Comparison of ENCODE assay signal across 8 mouse cellular contexts in genomic region chr11:97025721-97026344, GRCm38 (mm10). TPM values are rescaled to one million over a fixed set of nuclear protein-coding genes. Genes with fewer than 3 reads are reported as not detected.
DNase-seq lines count a peak whose midpoint lies in the region; ATAC-seq and TF ChIP-seq lines count a peak whose summit lies in the region.

No protein-coding gene starts in this region.

- no peak for TF ChIP-seq POLR2A in olfactory bulb, adult 2 months (IDR thresholded peaks at IDR 0.05; ENCODE audit: insufficient read depth, low read depth, low read length)

- no peaks in the 10 kb centered on the region for H3K36me3 ChIP-seq in G1E (replicated peaks)
- H3K36me3 ChIP-seq in forebrain, embryonic 16.5 days (ENCODE audit: control insufficient read depth, insufficient read depth) = no peaks in the 10 kb centered on the region
- no peaks in the 10 kb centered on the region for H3K36me3 ChIP-seq in lung, embryonic 15.5 days

- peak overlapping the region; percentile 39 for H3K9ac ChIP-seq in forebrain, embryonic 16.5 days (replicated peaks; ENCODE audit: low read depth, low read length)
- peak overlapping the region; percentile 42 for H3K9ac ChIP-seq in lung, embryonic 15.5 days

- no peak; the same call in 1 of the 2 replicates for ATAC-seq in G1E (ENCODE audit: extremely low read depth, insufficient number of reproducible peaks, low FRiP score, poor library complexity, severe bottlenecking)
- peak; percentile 37; the same call in 1 of the 2 replicates for ATAC-seq in forebrain, embryonic 16.5 days
- peak; percentile 60; the same call in 1 of the 2 replicates for ATAC-seq in lung, embryonic 15.5 days (ENCODE audit: borderline replicate concordance, extremely low read depth, low FRiP score, low TSS enrichment)

- peak overlapping the region; percentile 38 for H3K4me2 ChIP-seq in forebrain, embryonic 16.5 days (ENCODE audit: low read length)
- peak overlapping the region; percentile 50 for H3K4me2 ChIP-seq in lung, embryonic 15.5 days

- peak; percentile 96 for TF ChIP-seq CTCF in G1E (IDR thresholded peaks at IDR 0.05; ENCODE audit: low read depth, low read length)
- TF ChIP-seq CTCF in layer of hippocampus, adult 2 months (conservative IDR thresholded peaks at IDR 0.05) = peak; percentile 98
- peak; percentile 94 for TF ChIP-seq CTCF in olfactory bulb, adult 2 months (IDR thresholded peaks at IDR 0.05; ENCODE audit: insufficient read depth, low read depth, low read length)

- H3K9me3 ChIP-seq in G1E (replicated peaks) = no peaks in the 10 kb centered on the region
- H3K9me3 ChIP-seq in forebrain, embryonic 16.5 days (ENCODE audit: control insufficient read depth, low read length) = no peaks in the 10 kb centered on the region
- H3K9me3 ChIP-seq in lung, embryonic 15.5 days = no peaks in the 10 kb centered on the region

- peaks cover 53% of the 10 kb centered on the region for H3K27me3 ChIP-seq in G1E (ENCODE audit: insufficient read depth, low read length)
- peaks cover 40% of the 10 kb centered on the region for H3K27me3 ChIP-seq in forebrain, embryonic 16.5 days (replicated peaks; ENCODE audit: control insufficient read depth, insufficient read depth, low read length)
- H3K27me3 ChIP-seq in lung, embryonic 15.5 days = peaks cover 40% of the 10 kb centered on the region

- DNase-seq in G1E (ENCODE audit: low spot score) = peak; percentile 75
- DNase-seq in cerebellum, adult 18-20 months = peak; percentile 88 to 89
- DNase-seq in heart, postnatal 4 days = peak; percentile 93
- DNase-seq in layer of hippocampus, adult 2 months (ENCODE audit: low spot score in 2 of 2) = peak; percentile 82 to 88
- DNase-seq in thymus, postnatal 0 days (ENCODE audit: low spot score) = peak; percentile 94

- H3K27ac ChIP-seq in forebrain, embryonic 16.5 days (ENCODE audit: low read length) = no peak overlapping the region
- H3K27ac ChIP-seq in layer of hippocampus, adult 2 months = peak overlapping the region; percentile 15; the same call in 1 of the 2 replicates
- peak overlapping the region; percentile 82 for H3K27ac ChIP-seq in lung, embryonic 15.5 days
- H3K27ac ChIP-seq in olfactory bulb, adult 2 months (ENCODE audit: insufficient read depth, low read depth, low read length) = no peak overlapping the region

- H3K4me1 ChIP-seq in G1E (ENCODE audit: insufficient read depth, low read depth, low read length) = peaks cover 48% of the 10 kb centered on the region
- H3K4me1 ChIP-seq in forebrain, embryonic 16.5 days (replicated peaks; ENCODE audit: control insufficient read depth, insufficient read depth, low read length) = peaks cover 23% of the 10 kb centered on the region
- H3K4me1 ChIP-seq in lung, embryonic 15.5 days = peaks cover 34% of the 10 kb centered on the region
- peaks cover 25% of the 10 kb centered on the region for H3K4me1 ChIP-seq in olfactory bulb, adult 2 months (ENCODE audit: control insufficient read depth, insufficient read depth, low read length)

- H3K4me3 ChIP-seq in G1E (ENCODE audit: low read depth, low read length) = peak overlapping the region; percentile 69
- peak overlapping the region; percentile 20 for H3K4me3 ChIP-seq in forebrain, embryonic 16.5 days (replicated peaks; ENCODE audit: low read length)
- H3K4me3 ChIP-seq in layer of hippocampus, adult 2 months = peak overlapping the region; percentile 42
- H3K4me3 ChIP-seq in lung, embryonic 15.5 days = peak overlapping the region; percentile 27
- H3K4me3 ChIP-seq in olfactory bulb, adult 2 months (ENCODE audit: insufficient read depth, low read depth, low read length) = peak overlapping the region; percentile 9; the same call in 1 of the 2 replicates

- WGBS in forebrain, embryonic 16.5 days = 3% methylated on average over 17 of the region's 17 CpGs
- WGBS in lung, embryonic 15.5 days = 5% methylated on average over 17 of the region's 17 CpGs
- 7% methylated on average over 17 of the region's 17 CpGs for WGBS in olfactory bulb, adult 2 months

RNA-seq across cellular contexts. Expression of gene Scrn2, which starts 3.9 kb away (rescaled TPM):
- total RNA-seq in G1E (2014; fragmentation: Nextera tagmentation) (1.2 and 5.3 TPM in 2 replicates), G1E (2017) (9.6 and 10.5 TPM in 2 replicates)
- 12.7 and 14.5 TPM in 2 replicates for polyA plus RNA-seq in G1E (2012)
- polyA plus RNA-seq in forebrain, embryonic 16.5 days (2015; fragmentation: Nextera tagmentation; extraction: Ambion mirVana) = 14.4 and 16.2 TPM in 2 replicates
- total RNA-seq in heart, postnatal 4 days (2021) = 10 to 100 TPM; 12.1 to 15.3 TPM
- 1 to 10 TPM; 4.9 to 5.5 TPM for total RNA-seq in layer of hippocampus, adult 2 months (2021)
- polyA plus RNA-seq in lung, embryonic 15.5 days (2015; fragmentation: Nextera tagmentation; extraction: Ambion mirVana) = 31.2 and 31.9 TPM in 2 replicates
- not detected in 2 replicates for polyA plus RNA-seq in olfactory bulb, adult 2 months (2012; ENCODE audit: insufficient read depth, insufficient read length, low replicate concordance, missing spikeins)
- polyA plus RNA-seq in thymus, postnatal 0 days (2015; fragmentation: Nextera tagmentation; extraction: Ambion mirVana) = 23.1 and 25.8 TPM in 2 replicates

RNA-seq across cellular contexts. Expression of gene Sp6, which starts 12.6 kb away (rescaled TPM):
- not detected in 2 replicates for total RNA-seq in G1E (2014; fragmentation: Nextera tagmentation)
- 0.05 and 0.12 TPM in 2 replicates for total RNA-seq in G1E (2017)
- polyA plus RNA-seq in G1E (2012) = 0.01 TPM in 1 of 2 replicates, not detected in the other
- 0.29 and 0.68 TPM in 2 replicates for polyA plus RNA-seq in forebrain, embryonic 16.5 days (2015; fragmentation: Nextera tagmentation; extraction: Ambion mirVana)
- total RNA-seq in heart, postnatal 4 days (2021) = not detected
- total RNA-seq in layer of hippocampus, adult 2 months (2021) = 1 to 10 TPM in 1 of 2 experiments, under 1 TPM in 1; 0.79 to 1.2 TPM
- 0.72 and 0.98 TPM in 2 replicates for polyA plus RNA-seq in lung, embryonic 15.5 days (2015; fragmentation: Nextera tagmentation; extraction: Ambion mirVana)
- not detected in 2 replicates for polyA plus RNA-seq in olfactory bulb, adult 2 months (2012; ENCODE audit: insufficient read depth, insufficient read length, low replicate concordance, missing spikeins)
- polyA plus RNA-seq in thymus, postnatal 0 days (2015; fragmentation: Nextera tagmentation; extraction: Ambion mirVana) = 1.7 TPM in 2 replicates

RNA-seq across cellular contexts. Expression of gene Lrrc46, which starts 15.4 kb away (rescaled TPM):
- total RNA-seq in G1E (2014; fragmentation: Nextera tagmentation) = 0.60 TPM in 1 of 2 replicates, not detected in the other
- 0.44 and 0.52 TPM in 2 replicates for total RNA-seq in G1E (2017)
- polyA plus RNA-seq in G1E (2012) = 0.07 and 0.20 TPM in 2 replicates
- polyA plus RNA-seq in forebrain, embryonic 16.5 days (2015; fragmentation: Nextera tagmentation; extraction: Ambion mirVana) = 3.0 and 3.1 TPM in 2 replicates
- total RNA-seq in heart, postnatal 4 days (2021) = under 1 TPM in 1 of 2 experiments, not detected in 1; 0.38 TPM
- 1 to 10 TPM; 1.1 to 1.2 TPM for total RNA-seq in layer of hippocampus, adult 2 months (2021)
- polyA plus RNA-seq in lung, embryonic 15.5 days (2015; fragmentation: Nextera tagmentation; extraction: Ambion mirVana) = 3.7 and 5.9 TPM in 2 replicates
- polyA plus RNA-seq in olfactory bulb, adult 2 months (2012; ENCODE audit: insufficient read depth, insufficient read length, low replicate concordance, missing spikeins) = not detected in 2 replicates
- 0.83 and 0.86 TPM in 2 replicates for polyA plus RNA-seq in thymus, postnatal 0 days (2015; fragmentation: Nextera tagmentation; extraction: Ambion mirVana)

RNA-seq across cellular contexts. Expression of gene Mrpl10, which starts 15.5 kb away (rescaled TPM):
- 34.2 and 37.8 TPM in 2 replicates for total RNA-seq in G1E (2014; fragmentation: Nextera tagmentation)
- total RNA-seq in G1E (2017) = 36.2 and 36.5 TPM in 2 replicates
- polyA plus RNA-seq in G1E (2012) = 69.8 and 71.4 TPM in 2 replicates
- polyA plus RNA-seq in forebrain, embryonic 16.5 days (2015; fragmentation: Nextera tagmentation; extraction: Ambion mirVana) = 54.3 and 56.2 TPM in 2 replicates
- total RNA-seq in heart, postnatal 4 days (2021) = 10 to 100 TPM; 80.2 to 81.0 TPM
- 10 to 100 TPM; 74.0 to 81.6 TPM for total RNA-seq in layer of hippocampus, adult 2 months (2021)
- 79.4 and 85.2 TPM in 2 replicates for polyA plus RNA-seq in lung, embryonic 15.5 days (2015; fragmentation: Nextera tagmentation; extraction: Ambion mirVana)
- polyA plus RNA-seq in olfactory bulb, adult 2 months (2012; ENCODE audit: insufficient read depth, insufficient read length, low replicate concordance, missing spikeins) = not detected in 2 replicates
- polyA plus RNA-seq in thymus, postnatal 0 days (2015; fragmentation: Nextera tagmentation; extraction: Ambion mirVana) = 72.4 and 72.8 TPM in 2 replicates

RNA-seq across cellular contexts. Expression of gene Osbpl7, which starts 24.6 kb away (rescaled TPM):
- 15.7 and 40.7 TPM in 2 replicates for total RNA-seq in G1E (2014; fragmentation: Nextera tagmentation)
- total RNA-seq in G1E (2017) = 8.8 and 9.7 TPM in 2 replicates
- 22.0 and 29.7 TPM in 2 replicates for polyA plus RNA-seq in G1E (2012)
- polyA plus RNA-seq in forebrain, embryonic 16.5 days (2015; fragmentation: Nextera tagmentation; extraction: Ambion mirVana) = 11.0 and 13.1 TPM in 2 replicates
- total RNA-seq in heart, postnatal 4 days (2021) = 1 to 10 TPM; 5.6 to 7.5 TPM
- total RNA-seq in layer of hippocampus, adult 2 months (2021) = 10 to 100 TPM; 15.7 to 19.0 TPM
- polyA plus RNA-seq in lung, embryonic 15.5 days (2015; fragmentation: Nextera tagmentation; extraction: Ambion mirVana) = 10.3 and 11.7 TPM in 2 replicates
- not detected in 2 replicates for polyA plus RNA-seq in olfactory bulb, adult 2 months (2012; ENCODE audit: insufficient read depth, insufficient read length, low replicate concordance, missing spikeins)
- 9.9 and 11.6 TPM in 2 replicates for polyA plus RNA-seq in thymus, postnatal 0 days (2015; fragmentation: Nextera tagmentation; extraction: Ambion mirVana)

Comparison
In these comparisons a context has a peak if more than half of its experiments do, and no peak if none do; other contexts are left out.
1. H3K4me3 ChIP-seq: peak in every context shown above with its lines; median percentile 69 in G1E; 42 in layer of hippocampus, adult 2 months; 27 in lung, embryonic 15.5 days; 20 in forebrain, embryonic 16.5 days; 9 in olfactory bulb, adult 2 months.
2. H3K27ac ChIP-seq: peak in layer of hippocampus, adult 2 months (single experiment) and lung, embryonic 15.5 days (single experiment); none in forebrain, embryonic 16.5 days (single experiment) and olfactory bulb, adult 2 months (single experiment).
3. RNA of gene Scrn2, which starts 3.9 kb away (polyA plus RNA-seq): 31.2 to 31.9 TPM in lung, embryonic 15.5 days, 23.1 to 25.8 TPM in thymus, postnatal 0 days, 14.4 to 16.2 TPM in forebrain, embryonic 16.5 days and 12.7 to 14.5 TPM in G1E; not detected in olfactory bulb, adult 2 months; every median in the first group is over 10 times any median in the second.
4. Peak in every context shown above with its lines, with median percentiles within 50 percentile points of each other: DNase-seq and CTCF ChIP-seq.